27 mouse cellular contexts compared by ENCODE assay signal in the genomic region with DNA sequence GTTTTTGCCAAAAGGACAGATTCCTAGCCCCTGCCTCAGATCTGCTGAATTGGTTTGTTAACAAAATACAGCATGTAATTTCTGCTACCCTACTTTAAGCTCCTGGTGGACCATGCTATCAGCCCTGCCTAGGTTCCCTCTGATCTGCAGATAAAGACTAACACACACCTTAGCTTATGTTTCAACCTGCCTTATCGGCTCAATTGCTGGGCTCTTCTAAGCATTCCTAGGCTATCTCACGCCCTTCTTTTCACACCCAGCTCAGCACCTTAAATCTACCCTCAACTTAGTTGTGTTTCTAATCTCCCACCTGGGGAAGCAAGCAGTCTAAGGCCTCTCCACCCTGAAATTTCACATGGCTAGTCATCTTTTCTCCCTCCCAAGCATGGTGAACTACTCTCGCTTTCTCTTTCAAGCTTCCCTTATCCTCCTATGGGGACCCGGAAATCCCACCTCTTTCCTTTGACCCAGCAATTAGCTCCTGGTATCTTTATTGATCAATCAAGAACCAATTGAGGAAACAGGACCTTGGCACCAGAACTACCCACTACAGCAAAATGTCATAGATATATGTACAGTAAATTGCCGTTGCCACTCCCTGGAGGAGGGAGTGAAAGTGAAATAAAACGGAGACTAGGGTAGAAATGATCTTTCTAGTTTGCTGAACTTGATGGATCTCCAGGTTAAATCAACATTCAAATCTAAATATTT.
"Had no signal": no experiment of that assay in that cellular context is flagged by ENCODE, and none has a peak within 500 bp of the region (broad histone marks: within the 10 kb centered on the region; RNA-seq: fewer than 3 reads in every experiment).

No protein-coding gene starts in this region.

- H3K4me2 ChIP-seq: heart, embryonic 11.5 days; heart, embryonic 13.5 days; heart, embryonic 15.5 days; hindbrain, embryonic 12.5 days; hindbrain, embryonic 14.5 days; kidney, embryonic 15.5 days; limb, embryonic 12.5 days; liver, embryonic 11.5 days; liver, embryonic 13.5 days had no signal

- ATAC-seq: forebrain, postnatal 0 days; hindbrain, embryonic 16.5 days had no signal

- H3K27ac ChIP-seq: heart, adult 2 months; heart, embryonic 13.5 days; heart, embryonic 15.5 days; hindbrain, embryonic 10.5 days; hindbrain, embryonic 12.5 days; hindbrain, embryonic 14.5 days; kidney, embryonic 15.5 days; kidney, postnatal 0 days; layer of hippocampus, adult 2 months; left cerebral cortex, adult 2 months; limb, embryonic 10.5 days; limb, embryonic 12.5 days; liver, embryonic 13.5 days had no signal

- H3K4me3 ChIP-seq: heart, adult 2 months; heart, embryonic 13.5 days; heart, embryonic 15.5 days; hindbrain, embryonic 10.5 days; hindbrain, embryonic 12.5 days; kidney, embryonic 15.5 days; layer of hippocampus, adult 2 months; left cerebral cortex, adult 2 months; limb, embryonic 10.5 days; limb, embryonic 12.5 days; liver, embryonic 13.5 days had no signal

- DNase-seq: forebrain, postnatal 0 days; gastrocnemius, postnatal 14 days; gastrocnemius, postnatal 36 days; heart, adult 11 months; heart, adult 2 months; heart, postnatal 14 days; heart, postnatal 36 days; kidney, adult 18-20 months; kidney, adult 8-10 months; kidney, postnatal 14 days; kidney, postnatal 36 days; liver; liver, embryonic 13.5 days had no signal

- H3K9ac ChIP-seq: forebrain, postnatal 0 days; heart, embryonic 13.5 days; heart, embryonic 15.5 days; hindbrain, embryonic 12.5 days; hindbrain, embryonic 14.5 days; kidney, embryonic 15.5 days; limb, embryonic 12.5 days; liver, embryonic 13.5 days had no signal

- H3K4me1 ChIP-seq: heart, embryonic 15.5 days; hindbrain, embryonic 10.5 days; hindbrain, embryonic 12.5 days; liver, embryonic 13.5 days had no signal

- H3K27me3 ChIP-seq: heart, embryonic 13.5 days; heart, embryonic 15.5 days; hindbrain, embryonic 12.5 days; kidney, embryonic 15.5 days; limb, embryonic 12.5 days; liver, embryonic 13.5 days had no signal

- H3K9me3 ChIP-seq: heart, embryonic 13.5 days; heart, embryonic 15.5 days; hindbrain, embryonic 10.5 days; hindbrain, embryonic 12.5 days; kidney, embryonic 15.5 days; limb, embryonic 10.5 days; limb, embryonic 12.5 days; liver, embryonic 13.5 days had no signal

- H3K36me3 ChIP-seq: heart, embryonic 13.5 days; heart, embryonic 15.5 days; hindbrain, embryonic 10.5 days; hindbrain, embryonic 12.5 days; kidney, embryonic 15.5 days; limb, embryonic 10.5 days; limb, embryonic 12.5 days; liver, embryonic 13.5 days had no signal
